Mouse (Mus musculus) bone marrow macrophage, adult 2 months (primary cell): Measurements from ENCODE around the gene Aip.

Source experiments
- CTCF ChIP-seq: IDR thresholded peaks from 2 replicates; pipeline ENCODE4 v1.5.1; 2012; ENCODE audit warnings: low read depth, mild to moderate bottlenecking, low read length, moderate library complexity
- POLR2A ChIP-seq: IDR thresholded peaks from 2 replicates; pipeline ENCODE4 v1.6.1; 2012; ENCODE audit warnings: mild to moderate bottlenecking, low read depth, low read length, borderline replicate concordance

DNA sequence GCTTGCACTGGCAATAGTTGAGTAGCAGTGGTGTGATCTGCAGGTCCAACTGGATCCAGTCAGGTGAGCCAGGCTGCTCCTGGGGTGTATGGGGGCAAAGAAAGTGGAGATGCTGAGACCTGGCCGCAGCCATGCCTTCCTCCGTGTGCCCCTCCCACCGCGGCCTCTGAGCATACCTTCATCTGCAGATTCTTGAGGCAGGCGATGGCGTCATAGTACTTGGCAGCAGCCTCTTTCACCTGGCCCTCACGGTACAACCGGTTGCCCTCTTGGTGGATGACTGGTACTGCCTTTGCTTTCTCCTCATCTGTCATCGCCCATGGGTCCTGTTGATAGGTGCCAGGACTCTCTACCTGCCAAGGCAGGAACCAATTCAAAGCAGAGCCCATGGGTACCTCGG is 10.5 kb downstream of the Aip start:
- TF ChIP-seq CTCF (no peak), POLR2A (no peak)
